Mouse (Mus musculus) liver, embryonic 14.5 days (tissue): ENCODE measurements around the gene Tspyl3. TPM values are rescaled to one million over a fixed set of nuclear protein-coding genes. Genes with fewer than 3 reads are reported as not detected.
A peak's percentile ranks its signal among the peaks of the same experiment; 100 is the strongest.

Source experiments
- ATAC-seq: fragments of 200-750 bp; cut with Nextera tagmentation; 2 replicates; pipeline ENCODE4 v1.8.0; 2017; ENCODE audit warnings: moderate number of reproducible peaks, mild to moderate bottlenecking, moderate library complexity; ENCODE audit not compliant: insufficient read depth
- DNase-seq, 3 experiments: peaks; one replicate each; pipeline ENCODE4 v3.0.0-alpha.2; 2012 to 2013; ENCODE audit warnings: low read depth in 3 of 3, low spot score in 3 of 3
- H3K27ac ChIP-seq: fragments of 300-500 bp; sonication (generic); 2 replicates; pipeline ENCODE4 v1.5.1; 2014; ENCODE audit warnings: moderate library complexity, mild to moderate bottlenecking, control low read depth, inconsistent platforms
- H3K27me3 ChIP-seq: fragments of 300-500 bp; sonication (generic); 2 replicates; pipeline ENCODE4 v1.6.1; 2014; ENCODE audit warnings: mild to moderate bottlenecking, low read length, moderate library complexity; ENCODE audit not compliant: control insufficient read depth, insufficient read depth
- H3K36me3 ChIP-seq: fragments of 300-500 bp; sonication (generic); replicated peaks from 2 replicates; pipeline ENCODE4 v1.6.1; 2014; ENCODE audit warnings: low read depth; ENCODE audit not compliant: control insufficient read depth, insufficient read depth
- H3K4me1 ChIP-seq, 2 experiments: fragments of 200-500 bp in 1 of 2; fragments of 300-500 bp in 1 of 2; sonication (generic) in 1 of 2; replicated peaks; 2 replicates each; pipeline ENCODE4 v1.6.1; 2012 to 2014; ENCODE audit warnings: antibody characterized with exemption in 1 of 2, inconsistent platforms in 1 of 2, low read length in 1 of 2; ENCODE audit not compliant: control insufficient read depth in 2 of 2, insufficient read depth in 2 of 2
- H3K4me2 ChIP-seq: fragments of 300-500 bp; sonication (generic); 2 replicates; pipeline ENCODE4 v1.6.1; 2014; ENCODE audit warnings: low read depth, mild to moderate bottlenecking, control low read depth, moderate library complexity
- H3K4me3 ChIP-seq, 2 experiments: fragments of 200-500 bp in 1 of 2; fragments of 300-500 bp in 1 of 2; sonication (generic) in 1 of 2; 2 replicates each; pipeline ENCODE4 v1.5.1; 2012 to 2014; ENCODE audit warnings: low read depth in 2 of 2, low read length in 2 of 2, mild to moderate bottlenecking in 2 of 2, control low read depth in 1 of 2, inconsistent platforms in 1 of 2, moderate library complexity in 1 of 2; ENCODE audit not compliant: insufficient read depth in 1 of 2
- H3K9ac ChIP-seq: fragments of 300-500 bp; sonication (generic); replicated peaks from 2 replicates; pipeline ENCODE4 v1.6.1; 2014; ENCODE audit warnings: mild to moderate bottlenecking, control low read depth, moderate library complexity
- H3K9me3 ChIP-seq: fragments of 300-500 bp; sonication (generic); 2 replicates; pipeline ENCODE4 v1.6.1; 2016; ENCODE audit warnings: low read length, mixed read lengths; ENCODE audit not compliant: control insufficient read depth
- CTCF ChIP-seq: IDR thresholded peaks from 2 replicates; pipeline ENCODE4 v1.5.1; 2016; ENCODE audit warnings: antibody characterized with exemption, low read depth, control low read depth
- EP300 ChIP-seq: IDR thresholded peaks from 2 replicates; pipeline ENCODE4 v1.6.1; 2016; ENCODE audit warnings: antibody characterized with exemption, low read depth
- WGBS: fragments of 180-500 bp; shearing (Covaris S2); extraction: QIAGEN DNeasy Blood & Tissue Kit; methylation state at CpG from one replicate; pipeline ENCODE4 v1.1.7; 2014; ENCODE audit not compliant: insufficient replicate concordance; 5-methylcytosine and 5-hydroxymethylcytosine counted together
- polyA plus RNA-seq, 2 experiments: library from polyadenylated mRNA; depleted of rRNA in 1 of 2; stranded (reverse) in 1 of 2; unstranded in 1 of 2; fragments of >200 nt; fragmentation: Nextera tagmentation in 1 of 2; extraction: Ambion mirVana in 1 of 2; gene quantifications; 2 replicates each; pipeline versions ENCODE4 v1.2.1 to v1.2.3; 2012 to 2014

Tspyl3 gene
- polyA plus RNA-seq, 2 experiments, result 1.6 to 2.3 TPM

GRCm38 (mm10) chr2:153227959-153228358 is 2.7 kb upstream of the Tspyl3 start:
- Histone ChIP-seq H3K27ac (peak overlapping the region; percentile 84), H3K27me3 (no peaks in the 10 kb centered on the region), H3K9me3 (no peaks in the 10 kb centered on the region), H3K4me1 (peaks cover 48 to 53% of the 10 kb centered on the region in 2 experiments), H3K36me3 (peaks cover 50% of the 10 kb centered on the region), H3K4me3 (no peak overlapping the region), H3K4me2 (peak overlapping the region; percentile 56), H3K9ac (no peak overlapping the region)
- TF ChIP-seq EP300 (peak; percentile 93), CTCF (no peak)
- peak; percentile 70 to 77 (median 75) for DNase-seq
- 14% methylated on average over 4 of the region's 4 CpGs for WGBS
- peak; percentile 89 for ATAC-seq

DNA sequence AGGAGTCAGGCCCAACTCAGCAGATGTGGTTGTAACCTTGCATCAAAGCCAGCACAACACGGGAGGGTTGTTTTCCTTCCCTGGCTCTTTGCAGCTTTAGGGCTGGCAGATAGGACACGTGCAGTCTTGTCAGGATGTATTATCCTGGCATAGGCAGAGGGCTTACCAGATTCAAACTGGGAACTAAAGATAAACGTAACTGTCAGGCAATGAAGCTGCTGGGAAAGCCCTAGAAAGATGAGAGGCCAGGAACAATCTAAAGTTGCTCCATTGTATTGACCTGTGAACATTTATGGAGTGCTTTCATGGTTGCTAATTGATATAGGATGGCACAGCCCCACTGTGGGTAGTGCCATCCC is 333 bp upstream of the Tspyl3 start:
- peaks cover 26% of the 10 kb centered on the region for H3K36me3 ChIP-seq
- peak overlapping the region; percentile 82 for H3K27ac ChIP-seq
- ATAC-seq (no peak), DNase-seq (no peak)
- H3K9me3 ChIP-seq, result no peaks in the 10 kb centered on the region
- H3K4me2 ChIP-seq, result peak overlapping the region; percentile 87
- no peaks in the 10 kb centered on the region for H3K27me3 ChIP-seq
- H3K9ac ChIP-seq, result peak overlapping the region; percentile 69
- TF ChIP-seq EP300 (peak; percentile 60), CTCF (no peak)
- peaks cover 69 to 73% of the 10 kb centered on the region in 2 experiments for H3K4me1 ChIP-seq
- H3K4me3 ChIP-seq, result peak overlapping the region; percentile 39 to 60
- 2% methylated on average over 3 of the region's 3 CpGs for WGBS

DNA sequence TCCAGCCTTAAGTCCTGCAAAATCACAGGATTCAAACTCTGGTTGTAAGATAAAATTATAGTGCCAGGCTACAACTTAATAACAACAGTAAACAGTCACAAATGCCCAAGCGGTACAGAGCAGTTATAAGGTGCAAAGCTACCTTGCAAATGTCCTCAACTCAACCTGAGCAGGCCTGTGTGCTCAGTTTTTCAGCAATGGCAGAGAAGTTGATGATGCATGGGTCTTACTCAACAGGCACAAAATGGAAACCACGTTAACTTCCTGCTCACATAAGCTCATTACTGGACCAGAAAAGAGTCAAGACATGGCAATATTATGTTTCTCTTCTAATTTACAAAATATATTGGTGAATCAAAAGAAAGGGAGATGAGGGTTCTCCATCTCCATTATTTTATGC is 2.7 kb downstream of the Tspyl3 start:
- 62% methylated on average over 2 of the region's 2 CpGs for WGBS
- Histone ChIP-seq H3K36me3 (peaks cover 6% of the 10 kb centered on the region; the same call in 1 of the 2 replicates), H3K9ac (peak overlapping the region; percentile 57), H3K27me3 (no peaks in the 10 kb centered on the region), H3K4me2 (peak overlapping the region; percentile 79), H3K27ac (peak overlapping the region; percentile 93), H3K4me1 (peaks cover 59 to 63% of the 10 kb centered on the region in 2 experiments), H3K9me3 (no peaks in the 10 kb centered on the region), H3K4me3 (no peak overlapping the region)
- ATAC-seq (no peak), DNase-seq (no peak)
- TF ChIP-seq CTCF (no peak), EP300 (no peak)

GRCm38 (mm10) chr2:153222130-153222529 is 3.1 kb downstream of the Tspyl3 start:
- H3K4me3 ChIP-seq, result peak overlapping the region in 1 of 2 experiments; percentile 35; a peak in 2 of 4 replicates
- TF ChIP-seq EP300 (no peak), CTCF (peak; percentile 23; the same call in 1 of the 2 replicates)
- peaks cover 55 to 59% of the 10 kb centered on the region in 2 experiments for H3K4me1 ChIP-seq
- peak; percentile 80 for ATAC-seq
- peak overlapping the region; percentile 57 for H3K9ac ChIP-seq
- peak in 2 of 3 experiments; percentile 46 to 51 for DNase-seq
- H3K9me3 ChIP-seq, result no peaks in the 10 kb centered on the region
- H3K27ac ChIP-seq, result peak overlapping the region; percentile 93
- peaks cover 3% of the 10 kb centered on the region; the same call in 1 of the 2 replicates for H3K36me3 ChIP-seq
- no peaks in the 10 kb centered on the region for H3K27me3 ChIP-seq
- H3K4me2 ChIP-seq, result peak overlapping the region; percentile 79

GRCm38 (mm10) chr2:153221620-153222019 is 3.6 kb downstream of the Tspyl3 start:
- DNase-seq (peak; percentile 73 to 79 (median 74)), ATAC-seq (peak; percentile 95)
- H3K9me3 ChIP-seq, result no peaks in the 10 kb centered on the region
- no peaks in the 10 kb centered on the region; the same call in 1 of the 2 replicates for H3K36me3 ChIP-seq
- peak overlapping the region; percentile 22 to 35; a peak in 3 of 4 replicates for H3K4me3 ChIP-seq
- 10% methylated on average over 4 of the region's 4 CpGs for WGBS
- peak overlapping the region; percentile 72 for H3K9ac ChIP-seq
- peak overlapping the region; percentile 93 for H3K27ac ChIP-seq
- H3K4me2 ChIP-seq, result peak overlapping the region; percentile 79
- H3K4me1 ChIP-seq, result peaks cover 49 to 54% of the 10 kb centered on the region in 2 experiments
- TF ChIP-seq EP300 (peak; percentile 91), CTCF (no peak)
- H3K27me3 ChIP-seq, result no peaks in the 10 kb centered on the region
